Mouse (Mus musculus): ENCODE measurements at regions not wholly inside any gene's neighbourhood (a gene's known extent, or its start where the extent isn't known, plus 50 kb on each side); places are given as distances from the start of the nearest gene placed in this dataset.

GRCm38 (mm10) chr9:49975938-49976671, 177.4 kb upstream of the Ncam1 start:
- no peak for TF ChIP-seq POLR2A (IDR thresholded peaks at IDR 0.05; ENCODE audit: borderline replicate concordance, extremely low read depth, insufficient read depth, insufficient read length, poor library complexity, severe bottlenecking)
- no peak for TF ChIP-seq CTCF (IDR thresholded peaks at IDR 0.05; ENCODE audit: borderline replicate concordance, extremely low read depth, insufficient read depth, insufficient read length)

Data from brain, embryonic 14.5 days (tissue).